ENCODE assay signal across 26 mouse cellular contexts in the genomic region with DNA sequence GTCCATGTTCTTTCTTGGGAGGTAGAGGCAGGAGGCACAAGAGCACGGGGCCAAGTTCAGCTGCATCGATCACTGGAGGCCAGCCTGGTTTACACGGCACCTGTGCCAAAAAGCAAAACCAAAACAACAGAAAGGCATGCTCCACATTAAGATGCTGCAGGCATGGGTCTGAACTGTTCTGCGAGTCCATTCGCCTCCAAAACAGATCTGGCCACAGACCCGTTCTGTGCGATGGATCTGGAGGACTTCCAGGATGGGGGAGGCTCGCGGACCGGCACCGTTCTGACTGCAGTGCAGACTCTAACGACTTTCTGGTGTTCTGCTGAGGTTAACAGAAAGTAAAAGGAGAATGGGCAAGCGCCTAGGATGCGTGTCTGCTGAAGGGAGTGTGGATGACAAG. TPM values are rescaled to one million over a fixed set of nuclear protein-coding genes. Genes with fewer than 3 reads are reported as not detected.
A peak's percentile ranks its signal among the peaks of the same experiment; 100 is the strongest.
DNase-seq lines count a peak whose midpoint lies in the region; ATAC-seq and TF ChIP-seq lines count a peak whose summit lies in the region.
"Had no signal": no experiment of that assay in that cellular context is flagged by ENCODE, and none has a peak within 500 bp of the region (broad histone marks: within the 10 kb centered on the region; RNA-seq: fewer than 3 reads in every experiment).

No protein-coding gene starts in this region.

- peak overlapping the region; percentile 37 for H3K27ac ChIP-seq in forebrain, postnatal 0 days (ENCODE audit: low read depth, low read length)
- no peak overlapping the region for H3K27ac ChIP-seq in forebrain, embryonic 13.5 days
- H3K27ac ChIP-seq in lung, embryonic 14.5 days (ENCODE audit: low read depth), result no peak overlapping the region
- H3K27ac ChIP-seq: embryonic facial prominence, embryonic 15.5 days had no signal

- H3K9me3 ChIP-seq in forebrain, postnatal 0 days (ENCODE audit: low read length), result no peaks in the 10 kb centered on the region
- H3K9me3 ChIP-seq in forebrain, embryonic 13.5 days (replicated peaks), result no peaks in the 10 kb centered on the region
- H3K9me3 ChIP-seq in lung, embryonic 14.5 days (ENCODE audit: low read depth, low read length), result no peaks in the 10 kb centered on the region
- H3K9me3 ChIP-seq: embryonic facial prominence, embryonic 15.5 days; megakaryocyte, embryonic 14.5 days had no signal

- 24% methylated on average over 14 of the region's 14 CpGs for WGBS in forebrain, postnatal 0 days
- 62% methylated on average over 14 of the region's 14 CpGs for WGBS in forebrain, embryonic 13.5 days
- 46% methylated on average over 14 of the region's 14 CpGs for WGBS in lung, embryonic 14.5 days

- no peaks in the 10 kb centered on the region for H3K36me3 ChIP-seq in forebrain, postnatal 0 days (ENCODE audit: insufficient read depth)
- H3K36me3 ChIP-seq in forebrain, embryonic 13.5 days (ENCODE audit: poor library complexity, severe bottlenecking), result no peaks in the 10 kb centered on the region
- H3K36me3 ChIP-seq in lung, embryonic 14.5 days (ENCODE audit: insufficient read depth), result no peaks in the 10 kb centered on the region
- H3K36me3 ChIP-seq: embryonic facial prominence, embryonic 15.5 days had no signal

- H3K27me3 ChIP-seq in forebrain, postnatal 0 days (ENCODE audit: insufficient read depth, low read length), result peaks cover 7% of the 10 kb centered on the region
- peaks cover 68% of the 10 kb centered on the region for H3K27me3 ChIP-seq in forebrain, embryonic 13.5 days
- H3K27me3 ChIP-seq in lung, embryonic 14.5 days (ENCODE audit: insufficient read depth, low read length), result no peaks in the 10 kb centered on the region

- peaks cover 21% of the 10 kb centered on the region; the same call in 1 of the 2 replicates for H3K4me1 ChIP-seq in forebrain, postnatal 0 days (ENCODE audit: insufficient read depth)
- peaks cover 71% of the 10 kb centered on the region for H3K4me1 ChIP-seq in forebrain, embryonic 13.5 days
- no peaks in the 10 kb centered on the region for H3K4me1 ChIP-seq in lung, embryonic 14.5 days (ENCODE audit: insufficient read depth)
- H3K4me1 ChIP-seq: megakaryocyte, embryonic 14.5 days had no signal

- TF ChIP-seq CTCF in forebrain, postnatal 0 days (IDR thresholded peaks at IDR 0.05; ENCODE audit: low read depth), result no peak
- TF ChIP-seq CTCF in lung, embryonic 14.5 days (IDR thresholded peaks at IDR 0.05; ENCODE audit: low read depth), result no peak

- no peak overlapping the region for H3K4me3 ChIP-seq in forebrain, postnatal 0 days (ENCODE audit: low read depth, low read length)
- H3K4me3 ChIP-seq in forebrain, embryonic 13.5 days, result no peak overlapping the region
- no peak overlapping the region for H3K4me3 ChIP-seq in lung, embryonic 14.5 days (ENCODE audit: low read depth, low read length)
- H3K4me3 ChIP-seq: embryonic facial prominence, embryonic 15.5 days; megakaryocyte, embryonic 14.5 days had no signal

- no peak overlapping the region for H3K9ac ChIP-seq in forebrain, postnatal 0 days
- no peak overlapping the region for H3K9ac ChIP-seq in forebrain, embryonic 13.5 days
- no peak overlapping the region for H3K9ac ChIP-seq in lung, embryonic 14.5 days
- H3K9ac ChIP-seq: embryonic facial prominence, embryonic 15.5 days had no signal

- no peak for ATAC-seq in forebrain, postnatal 0 days
- ATAC-seq in forebrain, embryonic 13.5 days, result no peak
- 0 out of 2 replicates have a peak, but pooled peaks have one; percentile 14 for ATAC-seq in lung, embryonic 14.5 days (ENCODE audit: insufficient read depth)

- peak; percentile 45 for DNase-seq in forebrain, postnatal 0 days
- DNase-seq in lung, embryonic 14.5 days, result peak; percentile 67
- DNase-seq in lung, postnatal 14 days, result no peak
- DNase-seq in right cerebral cortex, postnatal 10 days (ENCODE audit: low spot score in 2 of 2), result peak; percentile 48 to 60
- no peak for DNase-seq in right cerebral cortex, postnatal 14 days
- no peak for DNase-seq in heart, adult 9 months (ENCODE audit: low spot score in 2 of 2)
- DNase-seq: cerebellum, adult 11-12 months; embryo, embryonic 11 days; heart, postnatal 14 days; kidney, postnatal 4 days; retina, postnatal 1 day; spleen, adult 18-20 months had no signal

- H3K4me2 ChIP-seq in forebrain, postnatal 0 days (ENCODE audit: low read depth), result peak overlapping the region; percentile 14; the same call in 1 of the 2 replicates
- no peak overlapping the region for H3K4me2 ChIP-seq in forebrain, embryonic 13.5 days
- H3K4me2 ChIP-seq in lung, embryonic 14.5 days, result no peak overlapping the region
- H3K4me2 ChIP-seq: embryonic facial prominence, embryonic 15.5 days; heart, embryonic 11.5 days had no signal

RNA-seq across cellular contexts. Expression of a gene that starts 52.3 kb away (rescaled TPM):
- total RNA-seq in forebrain, postnatal 0 days (2014; rRNA removed), result 0.15 and 0.48 TPM in 2 replicates
- not detected in 2 replicates for polyA plus RNA-seq in forebrain, postnatal 0 days (2015; fragmentation: Nextera tagmentation; extraction: Ambion mirVana)
- 0.21 and 0.28 TPM in 2 replicates for polyA plus RNA-seq in forebrain, embryonic 13.5 days (2015; fragmentation: Nextera tagmentation; extraction: Ambion mirVana)
- polyA plus RNA-seq in lung, embryonic 14.5 days (2014; fragmentation: Nextera tagmentation; extraction: Ambion mirVana), result not detected in 2 replicates
- total RNA-seq: ES-E14; gastrocnemius, postnatal 4 days; heart, postnatal 14 days; left cerebral cortex, postnatal 14 days had no signal
- polyA plus RNA-seq: embryonic facial prominence, embryonic 15.5 days; forebrain, embryonic 11.5 days; heart, embryonic 11.5 days; intestine, embryonic 14.5 days; kidney, embryonic 14.5 days; limb, embryonic 14.5 days; liver, embryonic 16.5 days; stomach, embryonic 14.5 days; thymus, postnatal 0 days had no signal

Comparison
In these comparisons a context has a peak if more than half of its experiments do, and no peak if none do; other contexts are left out.
1. DNase-seq: peak in forebrain, postnatal 0 days (single experiment), lung, embryonic 14.5 days (single experiment) and right cerebral cortex, postnatal 10 days (2 of 2); none in lung, postnatal 14 days (single experiment), right cerebral cortex, postnatal 14 days (single experiment) and heart, adult 9 months (0 of 2).